Mouse (Mus musculus): ENCODE data around the gene Bmt2. TPM values are rescaled to one million over a fixed set of nuclear protein-coding genes. Genes with fewer than 3 reads are reported as not detected.

The Bmt2 gene
- polyA plus RNA-seq, 1 experiment, result 2.6 TPM

DNA sequence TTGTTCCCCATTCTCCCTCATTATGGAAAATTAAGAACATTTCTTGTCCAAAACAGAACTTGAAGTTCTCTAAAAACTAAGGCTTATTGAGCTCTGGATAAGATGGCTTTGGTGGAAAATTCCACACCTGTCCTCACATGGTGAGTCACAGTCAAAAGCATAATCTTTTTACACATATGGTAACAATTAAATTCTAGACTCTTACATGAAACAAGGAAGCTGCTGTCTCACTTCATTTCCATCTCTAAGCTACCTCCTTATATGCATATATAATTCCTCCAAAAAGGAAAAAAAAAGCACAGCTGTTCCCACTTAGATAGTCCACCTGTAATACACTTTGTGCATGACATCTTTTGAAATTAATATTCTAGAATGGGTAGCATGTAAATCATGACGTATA, 45.2 kb downstream of the Bmt2 start:
- H3K27ac ChIP-seq (ENCODE audit: insufficient read depth, low read length), result no peak overlapping the region
- no peaks in the 10 kb centered on the region for H3K27me3 ChIP-seq (ENCODE audit: control insufficient read depth, insufficient read depth, low read length)
- peaks cover 7% of the 10 kb centered on the region; the same call in 1 of the 2 replicates for H3K36me3 ChIP-seq (ENCODE audit: control insufficient read depth, insufficient read depth, low read length)
- WGBS, result 91% methylated on average over 1 of the region's 1 CpGs
- DNase-seq (ENCODE audit: low read depth in 1 of 2, low spot score in 2 of 2), result no peak
- no peaks in the 10 kb centered on the region for H3K4me1 ChIP-seq (ENCODE audit: control insufficient read depth, insufficient read depth, insufficient read length)
- TF ChIP-seq POLR2A (IDR thresholded peaks at IDR 0.05; ENCODE audit: low read depth, low read length) (no peak), CTCF (IDR thresholded peaks at IDR 0.05; ENCODE audit: extremely low read depth, insufficient read depth, insufficient read length, insufficient replicate concordance) (no peak)
- H3K4me3 ChIP-seq (ENCODE audit: extremely low read depth, insufficient read depth, insufficient read length), result no peak overlapping the region

DNA sequence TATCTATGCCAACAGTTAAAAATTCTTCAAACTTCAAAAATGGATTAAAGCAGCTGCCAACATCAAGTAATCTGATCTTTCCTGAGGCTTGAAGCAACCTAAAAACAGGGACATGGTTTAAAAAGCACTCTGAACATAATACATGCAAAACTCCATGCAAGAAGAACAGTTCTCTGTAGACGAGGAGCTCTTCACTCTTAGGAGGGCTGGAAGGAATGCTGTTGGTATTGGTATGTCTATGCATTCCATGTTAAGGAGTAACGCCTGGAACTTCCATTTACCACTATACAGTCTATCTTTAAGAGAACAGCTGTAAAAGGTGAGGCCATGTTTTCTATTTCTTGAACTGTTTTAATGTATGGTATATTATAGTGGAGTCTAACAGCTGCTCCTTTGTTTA, 47.2 kb downstream of the Bmt2 start:
- no peak overlapping the region for H3K4me3 ChIP-seq (ENCODE audit: extremely low read depth, insufficient read depth, insufficient read length)
- H3K4me1 ChIP-seq (ENCODE audit: control insufficient read depth, insufficient read depth, insufficient read length), result no peaks in the 10 kb centered on the region
- no peak for DNase-seq (ENCODE audit: low read depth in 1 of 2, low spot score in 2 of 2)
- no peak overlapping the region for H3K27ac ChIP-seq (ENCODE audit: insufficient read depth, low read length)
- peaks cover 7% of the 10 kb centered on the region; the same call in 1 of the 2 replicates for H3K36me3 ChIP-seq (ENCODE audit: control insufficient read depth, insufficient read depth, low read length)
- 93% methylated on average over 2 of the region's 2 CpGs for WGBS
- H3K27me3 ChIP-seq (ENCODE audit: control insufficient read depth, insufficient read depth, low read length), result no peaks in the 10 kb centered on the region
- TF ChIP-seq POLR2A (IDR thresholded peaks at IDR 0.05; ENCODE audit: low read depth, low read length) (no peak), CTCF (IDR thresholded peaks at IDR 0.05; ENCODE audit: extremely low read depth, insufficient read depth, insufficient read length, insufficient replicate concordance) (no peak)

DNA sequence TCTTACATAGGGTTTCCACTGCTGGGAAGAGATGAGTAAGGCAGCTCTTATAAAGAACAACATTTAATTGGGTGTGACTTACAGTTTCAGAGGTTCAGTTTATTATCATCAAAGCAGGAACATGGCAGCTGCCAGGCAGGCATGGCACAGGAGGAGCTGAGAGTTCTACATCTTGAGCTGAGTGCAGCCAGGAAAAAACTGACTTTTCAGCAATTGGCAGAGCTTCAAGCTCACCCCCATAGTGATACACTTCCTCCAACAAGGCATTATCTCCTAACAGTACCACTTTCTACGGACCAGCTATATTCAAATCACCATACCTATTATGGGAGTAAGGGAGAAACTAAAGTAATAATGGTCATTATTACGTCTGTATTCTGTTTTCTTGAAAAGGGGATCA, 58.1 kb downstream of the Bmt2 start:
- Histone ChIP-seq H3K4me1 (ENCODE audit: control insufficient read depth, insufficient read depth, insufficient read length) (no peaks in the 10 kb centered on the region), H3K27me3 (ENCODE audit: control insufficient read depth, insufficient read depth, low read length) (no peaks in the 10 kb centered on the region; the same call in 1 of the 2 replicates), H3K36me3 (ENCODE audit: control insufficient read depth, insufficient read depth, low read length) (peaks cover 2% of the 10 kb centered on the region; the same call in 1 of the 2 replicates), H3K27ac (ENCODE audit: insufficient read depth, low read length) (no peak overlapping the region), H3K4me3 (ENCODE audit: extremely low read depth, insufficient read depth, insufficient read length) (no peak overlapping the region)
- WGBS, result 75% methylated on average over 2 of the region's 2 CpGs
- no peak for TF ChIP-seq POLR2A (IDR thresholded peaks at IDR 0.05; ENCODE audit: low read depth, low read length)
- TF ChIP-seq CTCF (IDR thresholded peaks at IDR 0.05; ENCODE audit: extremely low read depth, insufficient read depth, insufficient read length, insufficient replicate concordance), result no peak
- no peak for DNase-seq (ENCODE audit: low read depth in 1 of 2, low spot score in 2 of 2)

DNA sequence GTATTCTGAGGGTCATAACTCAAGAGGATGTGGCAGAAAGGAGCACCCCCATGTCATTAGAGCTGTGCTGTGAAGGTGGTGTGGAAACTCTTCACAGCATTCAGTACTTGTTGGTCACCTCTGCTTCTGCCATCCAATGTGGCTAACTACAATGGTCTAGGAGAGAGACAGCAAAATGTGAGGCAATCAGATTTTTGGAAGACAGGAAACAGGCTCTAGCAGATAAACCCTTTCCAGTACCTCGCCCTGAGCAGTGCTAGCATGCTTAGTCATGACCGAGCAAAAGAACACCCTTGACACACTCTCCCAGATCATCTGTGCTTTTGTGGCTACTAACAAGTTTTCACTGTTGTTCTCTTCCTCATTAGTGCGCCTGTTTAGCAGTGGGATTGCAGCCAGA, 60.7 kb downstream of the Bmt2 start:
- TF ChIP-seq CTCF (IDR thresholded peaks at IDR 0.05; ENCODE audit: extremely low read depth, insufficient read depth, insufficient read length, insufficient replicate concordance) (no peak), POLR2A (IDR thresholded peaks at IDR 0.05; ENCODE audit: low read depth, low read length) (no peak)
- Histone ChIP-seq H3K36me3 (ENCODE audit: control insufficient read depth, insufficient read depth, low read length) (peaks cover 2% of the 10 kb centered on the region; the same call in 1 of the 2 replicates), H3K4me3 (ENCODE audit: extremely low read depth, insufficient read depth, insufficient read length) (no peak overlapping the region), H3K27me3 (ENCODE audit: control insufficient read depth, insufficient read depth, low read length) (no peaks in the 10 kb centered on the region; the same call in 1 of the 2 replicates), H3K27ac (ENCODE audit: insufficient read depth, low read length) (no peak overlapping the region), H3K4me1 (ENCODE audit: control insufficient read depth, insufficient read depth, insufficient read length) (no peaks in the 10 kb centered on the region)
- DNase-seq (ENCODE audit: low read depth in 1 of 2, low spot score in 2 of 2), result no peak
- 44% methylated on average over 3 of the region's 3 CpGs for WGBS

DNA sequence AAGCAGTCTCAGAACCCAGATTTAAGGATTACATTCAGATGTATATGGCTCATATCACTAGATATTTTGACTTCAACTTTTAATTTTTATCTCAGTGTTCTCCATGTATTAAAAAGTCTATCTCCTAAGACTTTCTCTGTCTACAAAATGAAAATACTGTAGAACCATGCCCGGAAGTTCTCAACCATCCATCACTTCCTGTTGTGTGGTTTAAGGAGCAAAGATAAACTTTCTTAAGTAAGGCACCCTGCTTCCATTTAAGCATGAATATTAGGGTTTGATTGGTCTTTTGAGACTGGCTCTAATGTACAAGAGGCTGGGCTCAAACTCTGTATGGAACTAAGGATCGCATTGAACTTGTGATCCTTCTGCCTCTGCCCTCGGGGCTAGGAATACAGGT, 63.2 kb downstream of the Bmt2 start:
- no peaks in the 10 kb centered on the region for H3K36me3 ChIP-seq (ENCODE audit: control insufficient read depth, insufficient read depth, low read length)
- no peak for TF ChIP-seq POLR2A (IDR thresholded peaks at IDR 0.05; ENCODE audit: low read depth, low read length)
- TF ChIP-seq CTCF (IDR thresholded peaks at IDR 0.05; ENCODE audit: extremely low read depth, insufficient read depth, insufficient read length, insufficient replicate concordance), result no peak
- no peak overlapping the region for H3K4me3 ChIP-seq (ENCODE audit: extremely low read depth, insufficient read depth, insufficient read length)
- H3K4me1 ChIP-seq (ENCODE audit: control insufficient read depth, insufficient read depth, insufficient read length), result peaks cover 9% of the 10 kb centered on the region
- no peaks in the 10 kb centered on the region for H3K27me3 ChIP-seq (ENCODE audit: control insufficient read depth, insufficient read depth, low read length)
- DNase-seq (ENCODE audit: low read depth in 1 of 2, low spot score in 2 of 2), result no peak
- no peak overlapping the region for H3K27ac ChIP-seq (ENCODE audit: insufficient read depth, low read length)
- 67% methylated on average over 3 of the region's 3 CpGs for WGBS

DNA sequence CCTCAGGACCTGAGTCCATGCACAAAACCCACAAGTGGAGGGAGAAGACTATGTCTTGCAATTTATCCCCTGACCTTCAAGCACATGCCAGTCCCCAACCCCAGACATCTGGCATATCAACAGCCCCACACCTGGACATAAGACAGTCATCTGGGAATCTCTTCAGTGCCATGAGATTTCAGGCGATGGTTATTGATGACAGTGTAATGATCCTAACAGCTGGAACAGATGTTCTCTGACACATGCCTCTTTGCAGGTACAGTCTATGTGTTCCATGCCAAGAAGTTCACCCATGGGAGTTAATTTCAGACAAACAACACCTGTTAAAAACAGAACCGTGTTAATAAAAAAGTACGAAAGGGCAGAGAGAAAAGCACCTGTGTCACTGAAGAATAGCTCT, 64.1 kb downstream of the Bmt2 start:
- Histone ChIP-seq H3K36me3 (ENCODE audit: control insufficient read depth, insufficient read depth, low read length) (no peaks in the 10 kb centered on the region), H3K4me1 (ENCODE audit: control insufficient read depth, insufficient read depth, insufficient read length) (peaks cover 12% of the 10 kb centered on the region), H3K4me3 (ENCODE audit: extremely low read depth, insufficient read depth, insufficient read length) (no peak overlapping the region), H3K27ac (ENCODE audit: insufficient read depth, low read length) (no peak overlapping the region), H3K27me3 (ENCODE audit: control insufficient read depth, insufficient read depth, low read length) (no peaks in the 10 kb centered on the region)
- TF ChIP-seq CTCF (IDR thresholded peaks at IDR 0.05; ENCODE audit: extremely low read depth, insufficient read depth, insufficient read length, insufficient replicate concordance) (no peak), POLR2A (IDR thresholded peaks at IDR 0.05; ENCODE audit: low read depth, low read length) (no peak)
- DNase-seq (ENCODE audit: low read depth in 1 of 2, low spot score in 2 of 2), result no peak
- 81% methylated on average over 3 of the region's 3 CpGs for WGBS

DNA sequence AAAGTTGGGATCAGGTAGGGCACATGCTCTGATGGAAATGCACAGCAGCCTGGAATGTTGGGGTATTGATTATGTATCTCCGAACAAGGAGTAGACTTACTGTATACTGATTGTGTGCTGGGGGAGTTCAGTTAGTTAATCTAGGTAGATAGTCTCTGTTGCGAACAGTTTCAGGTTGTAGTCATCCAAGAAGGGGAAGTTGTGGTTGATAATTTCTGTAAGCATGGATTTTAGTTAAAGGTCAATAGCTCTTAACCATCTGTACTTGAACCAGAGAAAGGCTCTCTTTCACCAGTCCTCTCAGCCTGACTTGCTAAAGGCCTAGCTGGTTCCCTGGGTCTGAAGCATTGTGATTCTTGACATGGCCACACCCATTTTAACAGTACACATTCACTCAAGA, 66.9 kb downstream of the Bmt2 start:
- WGBS, result 48% methylated on average over 2 of the region's 2 CpGs
- no peak for DNase-seq (ENCODE audit: low read depth in 1 of 2, low spot score in 2 of 2)
- H3K4me1 ChIP-seq (ENCODE audit: control insufficient read depth, insufficient read depth, insufficient read length), result peaks cover 17% of the 10 kb centered on the region
- no peak overlapping the region for H3K4me3 ChIP-seq (ENCODE audit: extremely low read depth, insufficient read depth, insufficient read length)
- H3K36me3 ChIP-seq (ENCODE audit: control insufficient read depth, insufficient read depth, low read length), result no peaks in the 10 kb centered on the region
- no peak overlapping the region for H3K27ac ChIP-seq (ENCODE audit: insufficient read depth, low read length)
- TF ChIP-seq CTCF (IDR thresholded peaks at IDR 0.05; ENCODE audit: extremely low read depth, insufficient read depth, insufficient read length, insufficient replicate concordance) (no peak), POLR2A (IDR thresholded peaks at IDR 0.05; ENCODE audit: low read depth, low read length) (no peak)
- H3K27me3 ChIP-seq (ENCODE audit: control insufficient read depth, insufficient read depth, low read length), result no peaks in the 10 kb centered on the region

All from spleen, adult 2 months (tissue).